Mouse (Mus musculus) ovary, postnatal 10 days (tissue): Measurements from ENCODE around the gene Fblim1.

Experiments
- DNase-seq: peaks from one replicate; pipeline ENCODE4 v3.0.0; 2022; ENCODE audit warnings: low spot score

Fblim1 gene

DNA sequence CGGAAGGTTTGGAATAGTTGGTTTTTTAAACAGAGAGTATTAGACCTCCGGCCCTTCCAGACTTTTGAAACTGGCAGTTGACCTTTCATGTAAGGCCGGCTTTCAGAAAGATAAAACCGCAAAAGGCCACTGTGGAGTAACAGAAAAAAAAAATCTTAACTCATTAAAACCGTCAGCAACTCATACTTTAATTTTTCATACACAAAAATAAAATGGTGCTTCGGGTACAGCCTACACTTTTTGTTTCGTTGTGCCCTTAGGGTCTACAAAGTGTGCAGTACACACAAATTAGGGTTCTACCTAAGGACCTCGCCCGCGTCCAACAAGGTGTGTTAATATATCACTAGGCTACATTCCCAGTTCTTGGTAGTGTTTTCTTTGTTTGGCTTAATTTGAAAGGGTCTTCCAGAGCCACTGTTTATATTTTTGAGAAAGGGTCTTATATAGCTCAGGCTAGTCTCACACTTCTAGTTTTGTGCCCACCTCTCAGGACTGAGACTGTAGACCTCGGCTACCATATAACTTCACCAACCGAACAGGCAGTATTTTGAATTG is 66.6 kb downstream of the Fblim1 start:
- DNase-seq: no peak

DNA sequence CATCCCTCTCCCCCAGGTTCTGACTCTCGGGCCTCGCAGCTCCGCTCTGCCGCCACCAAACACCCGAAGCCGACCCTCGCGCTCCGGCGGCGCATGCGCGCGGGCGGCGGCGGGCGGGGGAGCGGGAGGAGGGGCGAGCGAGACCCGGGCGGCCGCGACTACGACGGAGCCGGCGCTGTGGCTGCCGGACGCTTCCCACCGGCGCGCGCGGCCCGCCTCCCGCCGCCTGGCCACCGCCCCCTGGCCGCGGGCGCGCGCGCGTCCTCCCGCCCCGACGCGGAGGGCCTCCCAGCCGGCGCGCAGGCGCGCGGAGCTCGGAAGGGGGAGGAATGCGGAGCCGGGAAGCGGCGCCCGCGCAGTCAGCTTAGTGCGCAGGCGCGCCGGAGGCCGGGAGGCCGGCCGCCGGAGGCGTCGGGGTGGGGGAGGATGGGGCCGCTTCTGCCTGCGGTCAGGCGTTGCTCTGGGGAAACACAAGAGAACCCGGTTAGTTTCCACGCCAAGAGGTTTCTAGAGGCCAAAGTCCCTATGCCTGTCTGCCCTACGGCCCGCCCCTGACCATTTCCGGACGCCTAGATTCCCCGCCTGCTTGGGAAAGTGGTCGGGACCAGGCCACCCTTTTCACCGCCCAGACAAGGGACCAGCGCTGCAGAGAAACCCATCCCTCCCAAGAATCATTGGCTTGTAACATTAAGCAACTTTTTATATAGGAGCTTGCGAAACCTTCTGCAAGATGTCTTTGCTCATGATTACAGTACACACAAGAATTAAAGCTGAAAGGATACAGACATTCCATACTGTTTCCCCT is 67.3 kb downstream of the Fblim1 start, which contains the start of gene Spen:
Spen (minus strand) TSS at position 190 of the 805 bp plus-strand sequence.
- DNase-seq: peak; percentile 88

DNA sequence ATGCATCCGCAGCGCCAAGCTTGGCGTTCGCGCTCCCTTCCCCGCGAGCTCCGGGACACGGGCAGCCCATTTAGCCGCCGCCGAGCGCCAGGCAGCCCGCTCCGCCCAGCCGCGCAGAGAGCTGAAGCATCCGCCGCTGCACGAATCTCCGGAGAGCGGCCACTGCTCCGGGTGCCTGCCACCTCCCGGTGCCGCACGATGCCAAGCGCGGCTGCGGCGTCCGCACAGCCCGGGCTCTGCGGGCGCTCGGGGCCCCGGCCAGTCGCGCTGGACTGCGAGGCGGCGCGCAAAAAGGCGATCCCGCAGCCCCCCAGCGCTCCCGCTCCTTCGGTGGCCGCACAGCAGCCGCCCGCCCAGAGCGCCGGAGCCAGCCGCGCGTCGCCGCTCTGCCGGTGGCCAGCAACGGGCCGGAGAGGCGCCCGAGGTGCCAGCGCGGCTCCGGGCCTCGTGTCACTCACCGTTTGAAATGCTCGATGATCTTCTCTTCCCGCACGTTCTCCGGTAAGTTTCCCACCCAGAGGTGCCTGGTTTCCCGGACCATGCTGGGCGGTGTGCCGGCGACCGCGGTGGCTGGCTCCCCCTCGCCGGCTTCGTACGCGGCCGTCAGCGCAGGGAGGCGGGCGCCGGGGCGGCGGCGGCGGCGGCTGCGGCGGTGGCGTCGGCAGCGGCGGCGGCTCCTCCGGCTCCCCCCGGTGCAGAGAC is 68.0 kb downstream of the Fblim1 start:
- peak; percentile 19 for DNase-seq

DNA sequence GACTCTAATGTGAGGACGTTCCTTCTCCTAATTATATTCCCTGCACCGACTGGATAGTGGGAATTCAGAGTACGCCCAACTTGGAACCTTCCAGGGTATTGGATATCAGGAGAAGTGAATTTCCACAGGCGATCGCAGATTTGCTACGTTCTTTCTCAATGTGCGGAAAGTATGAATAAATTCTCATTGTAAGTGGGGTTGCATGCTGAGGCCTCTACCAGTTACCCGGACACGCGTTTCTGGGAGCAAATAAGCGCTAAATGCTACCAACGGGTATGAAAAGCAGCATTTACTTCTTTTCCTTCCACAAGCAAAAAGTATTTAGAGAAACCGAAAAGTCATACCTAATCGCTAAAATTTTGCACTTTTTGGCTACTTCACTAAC is 68.7 kb downstream of the Fblim1 start:
- no peak for DNase-seq

GRCm38 (mm10) chr4:141536291-141537225 is 69.3 kb downstream of the Fblim1 start:
- peak; percentile 28 for DNase-seq

DNA sequence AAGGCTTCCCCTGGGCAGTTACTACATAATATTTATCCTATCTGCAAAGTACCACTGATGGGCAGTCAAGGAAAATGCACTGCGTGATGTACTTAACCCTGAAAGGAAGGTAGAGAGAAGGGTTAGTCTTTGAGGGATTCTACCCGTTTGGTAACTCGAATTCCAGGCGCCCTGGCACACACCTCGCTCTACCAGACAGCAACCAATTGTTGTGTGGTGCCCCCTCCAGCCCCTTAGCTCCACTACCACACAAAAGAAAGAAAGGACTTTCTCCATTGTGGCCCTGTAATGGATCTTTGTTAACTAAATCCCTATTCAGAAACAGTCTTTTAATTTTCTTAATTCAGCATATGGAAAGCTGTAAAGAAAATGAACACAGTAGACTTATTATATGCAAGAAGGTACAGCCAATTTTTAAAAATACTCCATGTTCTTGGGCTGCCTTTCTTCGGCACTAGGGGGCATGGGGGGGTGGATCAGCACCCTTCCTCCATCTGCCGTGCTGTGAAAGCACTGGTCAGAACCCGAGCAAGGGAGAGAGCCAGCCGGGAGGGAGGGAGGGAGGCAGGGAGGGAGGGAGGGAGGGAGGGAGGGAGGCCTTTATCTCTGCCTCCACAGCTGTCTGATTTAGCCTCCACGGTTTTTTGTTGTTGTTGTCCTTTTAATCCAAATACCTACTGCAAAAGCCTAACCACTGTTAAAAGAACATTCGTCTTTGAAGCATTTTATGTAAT is 70.8 kb downstream of the Fblim1 start:
- DNase-seq: no peak

DNA sequence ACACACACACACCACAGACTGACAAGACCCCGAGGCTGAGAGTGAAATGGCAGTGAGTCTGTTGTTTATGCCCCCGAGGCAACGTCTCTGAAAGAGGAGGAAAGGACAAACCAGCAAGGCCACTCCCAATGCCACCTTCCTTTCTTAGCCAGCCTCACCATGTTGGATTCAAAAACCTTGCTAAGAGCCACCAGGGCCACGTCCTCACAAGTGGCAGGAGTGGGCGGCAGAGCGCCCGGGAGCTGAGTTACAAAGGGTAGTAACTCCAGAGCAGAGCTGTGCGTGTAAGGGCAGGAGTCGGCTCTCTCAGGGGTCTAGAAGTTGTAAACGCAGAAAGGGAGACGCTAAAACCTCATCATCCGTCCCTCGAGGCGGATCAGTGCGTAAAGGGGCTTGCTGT is 74.9 kb downstream of the Fblim1 start:
- no peak for DNase-seq

GRCm38 (mm10) chr4:141528938-141529337 is 77.0 kb downstream of the Fblim1 start:
- DNase-seq: no peak

GRCm38 (mm10) chr4:141526936-141527650 is 78.8 kb downstream of the Fblim1 start:
- DNase-seq: no peak
